In genomic region chr2:172909463-172909862, GRCm38 (mm10) we compare ENCODE assay signal across 15 mouse cellular contexts. TPM values are rescaled to one million over a fixed set of nuclear protein-coding genes. Genes with fewer than 3 reads are reported as not detected.
DNase-seq lines count a peak whose midpoint lies in the region; ATAC-seq and TF ChIP-seq lines count a peak whose summit lies in the region.
"Had no signal": no experiment of that assay in that cellular context is flagged by ENCODE, and none has a peak within 500 bp of the region (broad histone marks: within the 10 kb centered on the region; RNA-seq: fewer than 3 reads in every experiment).

No protein-coding gene starts in this region.

- no peak overlapping the region for H3K9ac ChIP-seq in forebrain, postnatal 0 days
- H3K9ac ChIP-seq in forebrain, embryonic 13.5 days: no peak overlapping the region
- H3K9ac ChIP-seq in neural tube, embryonic 12.5 days: no peak overlapping the region
- no peak overlapping the region for H3K9ac ChIP-seq in stomach, postnatal 0 days (ENCODE audit: low read length)
- H3K9ac ChIP-seq: forebrain, embryonic 15.5 days had no signal

- H3K27ac ChIP-seq in forebrain, postnatal 0 days (ENCODE audit: low read depth, low read length): no peak overlapping the region
- H3K27ac ChIP-seq in forebrain, embryonic 13.5 days: no peak overlapping the region
- H3K27ac ChIP-seq in neural tube, embryonic 12.5 days: no peak overlapping the region
- peak overlapping the region; percentile 27 for H3K27ac ChIP-seq in limb, embryonic 10.5 days
- H3K27ac ChIP-seq in stomach, postnatal 0 days (replicated peaks): no peak overlapping the region
- H3K27ac ChIP-seq: forebrain, embryonic 15.5 days had no signal

- no peak overlapping the region for H3K4me2 ChIP-seq in forebrain, postnatal 0 days (ENCODE audit: low read depth)
- H3K4me2 ChIP-seq in forebrain, embryonic 13.5 days: no peak overlapping the region
- H3K4me2 ChIP-seq in neural tube, embryonic 12.5 days (replicated peaks): no peak overlapping the region
- no peak overlapping the region for H3K4me2 ChIP-seq in stomach, postnatal 0 days (replicated peaks; ENCODE audit: low read depth)
- H3K4me2 ChIP-seq: forebrain, embryonic 15.5 days had no signal

- H3K4me1 ChIP-seq in forebrain, postnatal 0 days (ENCODE audit: insufficient read depth): no peaks in the 10 kb centered on the region
- 0 out of 2 replicates have a peak, but pooled peaks cover 11% of the 10 kb centered on the region for H3K4me1 ChIP-seq in forebrain, embryonic 13.5 days
- H3K4me1 ChIP-seq in neural tube, embryonic 12.5 days: peaks cover 13% of the 10 kb centered on the region
- H3K4me1 ChIP-seq in limb, embryonic 10.5 days: peaks cover 59% of the 10 kb centered on the region
- no peaks in the 10 kb centered on the region for H3K4me1 ChIP-seq in stomach, postnatal 0 days (replicated peaks; ENCODE audit: control insufficient read depth, insufficient read depth)
- H3K4me1 ChIP-seq: forebrain, embryonic 15.5 days had no signal

- no peak for TF ChIP-seq CTCF in forebrain, postnatal 0 days (IDR thresholded peaks at IDR 0.05; ENCODE audit: low read depth)
- no peak for TF ChIP-seq CTCF in stomach, postnatal 0 days (IDR thresholded peaks at IDR 0.05; ENCODE audit: low read depth)

- TF ChIP-seq EP300 in stomach, postnatal 0 days (optimal IDR thresholded peaks at IDR 0.05): no peak

- DNase-seq in forebrain, postnatal 0 days: peak; percentile 19
- DNase-seq in neural tube, embryonic 10.5 days (ENCODE audit: extremely low spot score, low spot score): no peak
- DNase-seq in limb, embryonic 10.5 days (ENCODE audit: low spot score): no peak
- no peak for DNase-seq in natural killer cell, adult 2 months (ENCODE audit: low spot score in 2 of 2)
- no peak for DNase-seq in urinary bladder, postnatal 4 days (ENCODE audit: low spot score in 2 of 2)
- no peak for DNase-seq in stomach, postnatal 0 days (ENCODE audit: low spot score)
- DNase-seq: B cell, adult 2 months; cerebellum, adult 11-12 months; gastrocnemius, postnatal 14 days; kidney, adult 2 months; retina, postnatal 1 day; thymus, adult 18-20 months had no signal

- WGBS in forebrain, postnatal 0 days: 60% methylated on average over 6 of the region's 6 CpGs
- 67% methylated on average over 6 of the region's 6 CpGs for WGBS in forebrain, embryonic 13.5 days
- 28% methylated on average over 6 of the region's 6 CpGs for WGBS in neural tube, embryonic 12.5 days
- 63% methylated on average over 6 of the region's 6 CpGs for WGBS in limb, embryonic 10.5 days
- whole genome bisulfite sequencing in stomach, postnatal 0 days: 75% methylated on average over 6 of the region's 6 CpGs

- no peaks in the 10 kb centered on the region for H3K27me3 ChIP-seq in forebrain, postnatal 0 days (ENCODE audit: insufficient read depth, low read length)
- no peaks in the 10 kb centered on the region for H3K27me3 ChIP-seq in forebrain, embryonic 13.5 days
- H3K27me3 ChIP-seq in neural tube, embryonic 12.5 days (replicated peaks): no peaks in the 10 kb centered on the region
- no peaks in the 10 kb centered on the region for H3K27me3 ChIP-seq in limb, embryonic 10.5 days (ENCODE audit: low read depth, poor library complexity, severe bottlenecking)
- no peaks in the 10 kb centered on the region for H3K27me3 ChIP-seq in stomach, postnatal 0 days (ENCODE audit: control insufficient read depth, insufficient read depth, low read length)
- H3K27me3 ChIP-seq: forebrain, embryonic 15.5 days had no signal

- no peaks in the 10 kb centered on the region for H3K9me3 ChIP-seq in forebrain, postnatal 0 days (ENCODE audit: low read length)
- no peaks in the 10 kb centered on the region for H3K9me3 ChIP-seq in forebrain, embryonic 13.5 days (replicated peaks)
- H3K9me3 ChIP-seq in neural tube, embryonic 12.5 days: no peaks in the 10 kb centered on the region
- H3K9me3 ChIP-seq in limb, embryonic 10.5 days (replicated peaks): no peaks in the 10 kb centered on the region
- no peaks in the 10 kb centered on the region for H3K9me3 ChIP-seq in stomach, postnatal 0 days (ENCODE audit: control insufficient read depth, low read length)
- H3K9me3 ChIP-seq: forebrain, embryonic 15.5 days had no signal

- H3K36me3 ChIP-seq in forebrain, postnatal 0 days (ENCODE audit: insufficient read depth): no peaks in the 10 kb centered on the region
- no peaks in the 10 kb centered on the region for H3K36me3 ChIP-seq in forebrain, embryonic 13.5 days (ENCODE audit: poor library complexity, severe bottlenecking)
- no peaks in the 10 kb centered on the region for H3K36me3 ChIP-seq in neural tube, embryonic 12.5 days
- H3K36me3 ChIP-seq in limb, embryonic 10.5 days: peaks cover 54% of the 10 kb centered on the region
- H3K36me3 ChIP-seq in stomach, postnatal 0 days (ENCODE audit: control insufficient read depth, insufficient read depth, low read length): no peaks in the 10 kb centered on the region
- H3K36me3 ChIP-seq: forebrain, embryonic 15.5 days had no signal

- H3K4me3 ChIP-seq in forebrain, postnatal 0 days (ENCODE audit: low read depth, low read length): no peak overlapping the region
- no peak overlapping the region for H3K4me3 ChIP-seq in forebrain, embryonic 13.5 days
- no peak overlapping the region for H3K4me3 ChIP-seq in neural tube, embryonic 12.5 days
- no peak overlapping the region for H3K4me3 ChIP-seq in limb, embryonic 10.5 days
- no peak overlapping the region for H3K4me3 ChIP-seq in stomach, postnatal 0 days (ENCODE audit: low read depth, low read length)
- H3K4me3 ChIP-seq: forebrain, embryonic 15.5 days had no signal

- ATAC-seq in forebrain, postnatal 0 days: peak; percentile 69
- no peak for ATAC-seq in forebrain, embryonic 13.5 days
- ATAC-seq in neural tube, embryonic 12.5 days (ENCODE audit: low FRiP score, low read depth): peak; percentile 51
- no peak for ATAC-seq in stomach, postnatal 0 days (ENCODE audit: low FRiP score, low TSS enrichment)
- ATAC-seq: forebrain, embryonic 15.5 days had no signal

RNA-seq across cellular contexts. Expression of gene Bmp7, which starts 30.7 kb away (rescaled TPM):
- total RNA-seq in forebrain, postnatal 0 days (2014; rRNA removed): 17.2 and 21.9 TPM in 2 replicates
- 12.4 and 15.4 TPM in 2 replicates for polyA plus RNA-seq in forebrain, postnatal 0 days (2015; fragmentation: Nextera tagmentation; extraction: Ambion mirVana)
- 6.9 and 7.2 TPM in 2 replicates for polyA plus RNA-seq in forebrain, embryonic 13.5 days (2015; fragmentation: Nextera tagmentation; extraction: Ambion mirVana)
- 14.8 and 16.3 TPM in 2 replicates for polyA plus RNA-seq in neural tube, embryonic 12.5 days (2016; fragmentation: Nextera tagmentation; extraction: Ambion mirVana)
- 31.3 and 39.5 TPM in 2 replicates for polyA plus RNA-seq in limb, embryonic 10.5 days (2016; fragmentation: Nextera tagmentation; extraction: Ambion mirVana)
- polyA plus RNA-seq in stomach, postnatal 0 days (2015; fragmentation: Nextera tagmentation; extraction: Ambion mirVana): 8.2 and 8.9 TPM in 2 replicates

Comparison
In these comparisons a context has a peak if more than half of its experiments do, and no peak if none do; other contexts are left out.
1. ATAC-seq: peak in forebrain, postnatal 0 days (single experiment) and neural tube, embryonic 12.5 days (single experiment); none in forebrain, embryonic 13.5 days (single experiment) and stomach, postnatal 0 days (single experiment).